Mouse (Mus musculus) bone marrow, adult 2 months (tissue): Measurements from ENCODE around the gene Syt15.

Source experiments
- CTCF ChIP-seq: fragments of 200-500 bp; IDR thresholded peaks from 2 replicates; pipeline ENCODE4 v1.5.1; 2011; ENCODE audit warnings: low read length, control low read depth; ENCODE audit not compliant: control insufficient read depth, insufficient read depth
- POLR2A ChIP-seq: fragments of 200-500 bp; IDR thresholded peaks from 2 replicates; pipeline ENCODE4 v1.6.1; 2011; ENCODE audit warnings: low read depth, mild to moderate bottlenecking, control low read depth, low read length, borderline replicate concordance; ENCODE audit not compliant: control insufficient read depth

- no peak for TF ChIP-seq CTCF
- TF ChIP-seq POLR2A, result no peak
Measured at GRCm38 (mm10) chr14:34274141-34274540, 54.7 kb downstream of the Syt15 start.
